Mouse (Mus musculus) heart, postnatal 0 days (tissue): Measurements from ENCODE around the gene Kbtbd2. TPM values are rescaled to one million over a fixed set of nuclear protein-coding genes. Genes with fewer than 3 reads are reported as not detected.
A peak's percentile ranks its signal among the peaks of the same experiment; 100 is the strongest.

Experiments used
- ATAC-seq: fragments of 200-750 bp; cut with Nextera tagmentation; 2 replicates; pipeline ENCODE4 v1.8.0; 2017; ENCODE audit warnings: low read depth, moderate number of reproducible peaks, moderate library complexity; ENCODE audit not compliant: insufficient read depth
- DNase-seq: peaks from one replicate; pipeline ENCODE4 v3.0.0-alpha.2; 2016; ENCODE audit warnings: low spot score
- H3K27ac ChIP-seq: fragments of 300-500 bp; sonication (generic); 2 replicates; pipeline ENCODE4 v1.5.1; 2014; ENCODE audit warnings: low read depth, mild to moderate bottlenecking
- H3K27me3 ChIP-seq: fragments of 300-500 bp; sonication (generic); 2 replicates; pipeline ENCODE4 v1.6.1; 2014; ENCODE audit warnings: low read length, mixed read lengths; ENCODE audit not compliant: control insufficient read depth, insufficient read depth
- H3K36me3 ChIP-seq: fragments of 300-500 bp; sonication (generic); replicated peaks from 2 replicates; pipeline ENCODE4 v1.6.1; 2014; ENCODE audit warnings: low read length, mixed read lengths; ENCODE audit not compliant: control insufficient read depth, insufficient read depth
- H3K4me1 ChIP-seq: fragments of 300-500 bp; sonication (generic); 2 replicates; pipeline ENCODE4 v1.6.1; 2014; ENCODE audit warnings: antibody characterized with exemption; ENCODE audit not compliant: control insufficient read depth, insufficient read depth
- H3K4me2 ChIP-seq: fragments of 300-500 bp; sonication (generic); 2 replicates; pipeline ENCODE4 v1.6.1; 2014; ENCODE audit warnings: low read depth, mild to moderate bottlenecking, low read length, moderate library complexity
- H3K4me3 ChIP-seq: fragments of 300-500 bp; sonication (generic); 2 replicates; pipeline ENCODE4 v1.5.1; 2014; ENCODE audit warnings: low read depth, low read length
- H3K9ac ChIP-seq: fragments of 300-500 bp; sonication (generic); replicated peaks from 2 replicates; pipeline ENCODE4 v1.6.1; 2014; ENCODE audit warnings: low read depth, low read length, mixed read lengths
- H3K9me3 ChIP-seq: fragments of 300-500 bp; sonication (generic); replicated peaks from 2 replicates; pipeline ENCODE4 v1.6.1; 2016; ENCODE audit warnings: low read length; ENCODE audit not compliant: control insufficient read depth
- CTCF ChIP-seq: IDR thresholded peaks from 2 replicates; pipeline ENCODE4 v1.5.1; 2016; ENCODE audit warnings: antibody characterized with exemption, control low read depth, low read depth
- EP300 ChIP-seq: IDR thresholded peaks from 2 replicates; pipeline ENCODE4 v1.6.1; 2016; ENCODE audit warnings: antibody characterized with exemption, low read depth
- WGBS: fragments of 180-500 bp; shearing (Covaris S2); extraction: QIAGEN DNeasy Blood & Tissue Kit; methylation state at CpG from one replicate; pipeline ENCODE4 v1.1.7; 2014; 5-methylcytosine and 5-hydroxymethylcytosine counted together
- polyA plus RNA-seq: library from polyadenylated mRNA; unstranded; fragments of >200 nt; fragmentation: Nextera tagmentation; extraction: Ambion mirVana; gene quantifications from 2 replicates; pipeline ENCODE4 v1.2.1, GENCODE M21; 2015
- total RNA-seq: library from RNA; depleted of rRNA; stranded (reverse); fragments of >200 nt; gene quantifications from 2 replicates; pipeline ENCODE4 v1.2.3, GENCODE M21; 2014; ENCODE audit warnings: low replicate concordance

Kbtbd2 gene
- total and polyA plus RNA-seq, 2 experiments from 2014 or later: 17.0 to 37.2 TPM

DNA sequence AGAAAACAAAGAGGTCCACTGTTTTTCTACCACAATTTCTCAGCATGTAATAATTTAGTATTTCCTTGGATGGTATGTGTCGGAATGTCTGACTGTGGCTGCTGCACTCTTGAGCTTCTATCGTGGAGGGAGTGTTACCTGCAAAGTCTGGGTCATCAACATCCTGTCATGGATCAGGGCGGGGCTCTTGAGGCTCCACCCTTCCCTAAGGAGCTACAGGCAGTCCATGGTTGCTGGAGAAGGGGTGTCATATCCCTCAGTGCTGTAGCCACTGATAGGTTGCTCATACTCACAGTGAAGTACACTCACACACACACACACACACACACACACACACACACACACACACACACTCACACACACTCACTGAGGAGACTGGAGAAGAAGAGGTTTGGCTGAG lies 28.0 kb upstream of the Kbtbd2 start:
- no peak for ATAC-seq
- TF ChIP-seq EP300: no peak
- no peak for TF ChIP-seq CTCF
- H3K4me3 ChIP-seq: no peak overlapping the region
- WGBS: 48% methylated on average over 3 of the region's 3 CpGs
- H3K27me3 ChIP-seq: no peaks in the 10 kb centered on the region
- no peak overlapping the region for H3K27ac ChIP-seq
- no peak overlapping the region for H3K9ac ChIP-seq
- no peak for DNase-seq
- H3K4me2 ChIP-seq: no peak overlapping the region
- H3K36me3 ChIP-seq: no peaks in the 10 kb centered on the region
- no peaks in the 10 kb centered on the region for H3K4me1 ChIP-seq
- no peaks in the 10 kb centered on the region for H3K9me3 ChIP-seq

DNA sequence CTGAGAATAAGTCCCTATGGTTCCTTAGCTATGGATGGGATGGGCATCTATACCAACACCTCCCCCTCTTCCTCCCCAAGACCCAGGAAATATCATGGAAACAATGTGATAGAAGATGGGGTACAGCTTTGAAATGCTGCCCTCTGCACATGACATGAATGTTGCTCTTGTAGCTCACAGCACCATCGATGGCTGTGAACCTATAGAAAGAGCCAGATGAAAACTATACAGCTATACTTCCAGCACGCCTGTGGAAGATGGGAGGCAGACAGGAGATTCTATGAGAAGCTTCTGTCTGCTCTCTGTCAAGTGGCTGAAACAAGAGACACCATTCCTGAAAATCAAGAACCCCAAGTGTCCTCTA lies 21.5 kb upstream of the Kbtbd2 start:
- 70% methylated on average over 2 of the region's 2 CpGs for WGBS
- Histone ChIP-seq H3K4me2 (no peak overlapping the region), H3K36me3 (no peaks in the 10 kb centered on the region), H3K9me3 (no peaks in the 10 kb centered on the region), H3K27ac (no peak overlapping the region), H3K4me3 (no peak overlapping the region), H3K27me3 (no peaks in the 10 kb centered on the region), H3K9ac (no peak overlapping the region), H3K4me1 (no peaks in the 10 kb centered on the region)
- TF ChIP-seq EP300 (no peak), CTCF (no peak)
- DNase-seq (no peak), ATAC-seq (no peak)

DNA sequence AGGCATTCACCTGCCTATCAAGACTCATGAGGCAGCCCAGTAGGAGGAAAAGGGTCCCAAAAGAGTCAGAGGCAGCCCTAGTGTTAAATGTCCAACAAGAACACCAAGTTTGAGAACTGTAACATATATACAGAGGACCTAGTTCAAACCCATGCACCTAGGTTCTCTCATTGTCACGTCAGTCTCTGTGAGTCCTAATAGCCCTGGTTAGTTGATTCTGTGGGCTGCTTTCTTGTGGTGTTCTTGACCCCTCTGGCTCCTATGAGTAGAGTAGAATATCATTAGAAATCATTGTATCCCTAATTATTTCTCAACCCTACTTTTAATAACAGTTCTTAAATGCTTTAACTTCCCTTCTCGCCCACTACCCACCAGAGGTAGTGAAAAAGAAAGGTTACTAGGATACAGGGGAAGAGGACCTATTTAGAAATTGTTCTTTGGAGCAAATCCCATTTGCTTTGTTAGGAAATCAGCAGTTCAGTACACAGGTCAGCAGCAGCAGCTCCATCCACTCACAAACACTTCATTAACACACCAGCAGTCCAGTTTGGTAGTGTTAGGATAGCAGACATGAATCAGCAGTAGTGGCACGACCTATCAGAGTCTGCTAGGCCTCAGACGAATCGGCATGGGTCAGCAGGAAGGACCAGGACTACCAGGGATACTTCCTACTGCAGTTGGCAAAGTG lies 21.0 kb upstream of the Kbtbd2 start:
- Histone ChIP-seq H3K9me3 (no peaks in the 10 kb centered on the region), H3K4me1 (no peaks in the 10 kb centered on the region)
- no peak for ATAC-seq

DNA sequence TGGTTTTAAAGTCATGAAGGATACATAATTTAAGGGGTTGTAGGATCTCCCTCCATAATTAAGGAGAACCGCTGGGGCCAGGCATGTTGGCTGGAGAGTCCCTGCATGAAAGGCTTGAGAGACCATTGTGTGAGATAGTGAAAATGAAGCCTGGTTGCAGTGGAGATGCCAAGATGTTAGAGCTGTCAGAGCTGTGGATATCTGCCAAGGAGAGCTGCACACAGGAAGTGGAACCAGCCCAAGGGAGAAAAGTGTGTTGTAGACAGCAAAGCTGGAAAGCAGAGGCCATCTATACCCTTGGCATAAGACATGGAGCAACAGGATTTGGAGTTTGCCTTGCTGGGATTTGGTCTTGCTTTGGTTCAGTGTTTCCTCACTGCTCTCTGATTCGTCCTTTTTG lies 15.7 kb upstream of the Kbtbd2 start:
- no peak for TF ChIP-seq CTCF
- no peaks in the 10 kb centered on the region for H3K4me1 ChIP-seq
- H3K27ac ChIP-seq: no peak overlapping the region
- ATAC-seq (no peak), DNase-seq (no peak)
- no peaks in the 10 kb centered on the region for H3K36me3 ChIP-seq
- H3K27me3 ChIP-seq: no peaks in the 10 kb centered on the region
- no peak overlapping the region for H3K4me2 ChIP-seq
- WGBS: 39% methylated on average over 2 of the region's 2 CpGs
- H3K9me3 ChIP-seq: no peaks in the 10 kb centered on the region
- H3K9ac ChIP-seq: no peak overlapping the region
- H3K4me3 ChIP-seq: no peak overlapping the region

More for the DNA sequence above, 21.0 kb upstream of the Kbtbd2 start:
- Histone ChIP-seq H3K27ac (no peak overlapping the region), H3K4me2 (no peak overlapping the region), H3K27me3 (no peaks in the 10 kb centered on the region), H3K36me3 (no peaks in the 10 kb centered on the region), H3K4me3 (no peak overlapping the region), H3K9ac (no peak overlapping the region)
- DNase-seq: no peak
- WGBS: 70% methylated on average over 5 of the region's 5 CpGs
- TF ChIP-seq EP300 (no peak), CTCF (no peak)

DNA sequence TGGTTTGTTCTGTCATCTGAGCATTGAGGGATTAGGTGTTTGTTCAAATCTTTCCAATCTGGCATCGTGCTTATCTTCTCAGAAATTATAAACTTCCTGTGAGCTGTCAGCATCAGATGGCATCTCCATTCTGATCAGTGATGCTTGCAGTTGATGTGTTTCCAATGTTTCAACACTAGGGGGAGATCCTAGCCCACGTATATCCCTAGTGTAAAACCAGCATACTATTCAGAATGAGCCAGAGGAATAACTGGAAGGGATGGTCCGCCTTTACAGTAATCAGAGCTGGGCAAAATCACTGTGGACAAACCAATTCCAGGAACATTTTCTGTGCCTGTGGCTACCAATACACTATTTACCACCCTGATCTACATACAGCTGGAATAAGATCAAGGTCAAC lies 11.0 kb upstream of the Kbtbd2 start:
- Histone ChIP-seq H3K9ac (no peak overlapping the region), H3K27ac (no peak overlapping the region), H3K4me2 (no peak overlapping the region), H3K27me3 (no peaks in the 10 kb centered on the region), H3K4me3 (no peak overlapping the region), H3K4me1 (no peaks in the 10 kb centered on the region), H3K36me3 (no peaks in the 10 kb centered on the region), H3K9me3 (no peaks in the 10 kb centered on the region)
- ATAC-seq (peak; percentile 51), DNase-seq (peak; percentile 70)
- peak; percentile 95 for TF ChIP-seq CTCF
- no peak for TF ChIP-seq EP300
- 11% methylated on average over 3 of the region's 3 CpGs for WGBS

DNA sequence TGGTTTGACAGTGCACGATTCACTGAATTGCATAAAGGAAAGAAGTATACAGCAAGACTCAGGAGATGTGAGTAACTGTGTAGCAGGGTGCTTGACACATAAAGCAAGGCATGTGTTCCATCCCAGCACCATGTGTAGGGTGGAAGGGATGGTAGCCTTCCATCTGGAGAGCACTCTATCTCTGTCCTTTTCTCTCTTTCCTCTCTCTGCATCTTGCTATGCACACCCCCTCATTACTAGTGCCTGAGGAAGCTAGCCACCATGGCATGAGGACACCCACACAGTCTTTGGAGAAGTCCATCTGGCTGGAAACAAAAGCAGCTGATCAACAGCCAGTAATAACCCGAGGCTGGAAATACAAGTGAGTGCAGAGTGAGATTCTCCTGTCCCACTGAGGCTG lies 8.6 kb upstream of the Kbtbd2 start:
- no peak for TF ChIP-seq CTCF
- no peak for TF ChIP-seq EP300
- Histone ChIP-seq H3K9ac (no peak overlapping the region), H3K27ac (no peak overlapping the region), H3K27me3 (no peaks in the 10 kb centered on the region), H3K4me3 (no peak overlapping the region), H3K4me2 (no peak overlapping the region), H3K9me3 (no peaks in the 10 kb centered on the region), H3K4me1 (no peaks in the 10 kb centered on the region), H3K36me3 (no peaks in the 10 kb centered on the region)
- no peak for DNase-seq
- no peak for ATAC-seq
- 60% methylated on average over 2 of the region's 2 CpGs for WGBS
